Mouse (Mus musculus) midbrain, embryonic 11.5 days (tissue): ENCODE data around the gene Foxp1. TPM values are rescaled to one million over a fixed set of nuclear protein-coding genes. Genes with fewer than 3 reads are reported as not detected.
A peak's percentile ranks its signal among the peaks of the same experiment; 100 is the strongest.

Source experiments
- ATAC-seq: fragments of 200-750 bp; cut with Nextera tagmentation; 2 replicates; pipeline ENCODE4 v1.8.0; 2017; ENCODE audit warnings: moderate TSS enrichment, moderate library complexity; ENCODE audit not compliant: low FRiP score
- DNase-seq: peaks from one replicate; pipeline ENCODE4 v3.0.0; 2015; ENCODE audit warnings: low spot score; ENCODE audit errors: missing footprints
- H3K27ac ChIP-seq: fragments of 300-500 bp; sonication (generic); 2 replicates; pipeline ENCODE4 v1.5.1; 2014; ENCODE audit warnings: low read depth, low read length
- H3K27me3 ChIP-seq: fragments of 300-500 bp; sonication (generic); 2 replicates; pipeline ENCODE4 v1.6.1; 2014; ENCODE audit warnings: mild to moderate bottlenecking, low read length, moderate library complexity, mixed read lengths; ENCODE audit not compliant: control insufficient read depth, insufficient read depth
- H3K36me3 ChIP-seq: fragments of 300-500 bp; sonication (generic); 2 replicates; pipeline ENCODE4 v1.6.1; 2014; ENCODE audit warnings: mild to moderate bottlenecking, low read length, moderate library complexity, mixed read lengths; ENCODE audit not compliant: control insufficient read depth, insufficient read depth
- H3K4me1 ChIP-seq: fragments of 300-500 bp; sonication (generic); 2 replicates; pipeline ENCODE4 v1.6.1; 2014; ENCODE audit warnings: low read length; ENCODE audit not compliant: control insufficient read depth, insufficient read depth
- H3K4me2 ChIP-seq: fragments of 300-500 bp; sonication (generic); 2 replicates; pipeline ENCODE4 v1.6.1; 2014; ENCODE audit warnings: mild to moderate bottlenecking, moderate library complexity
- H3K4me3 ChIP-seq: fragments of 300-500 bp; sonication (generic); 2 replicates; pipeline ENCODE4 v1.5.1; 2014; ENCODE audit warnings: low read depth, low read length
- H3K9ac ChIP-seq: fragments of 300-500 bp; sonication (generic); 2 replicates; pipeline ENCODE4 v1.6.1; 2014; ENCODE audit warnings: low read length
- H3K9me3 ChIP-seq: fragments of 300-500 bp; sonication (generic); 2 replicates; pipeline ENCODE4 v1.6.1; 2016; ENCODE audit warnings: low read length; ENCODE audit not compliant: control insufficient read depth
- WGBS: fragments of 180-500 bp; shearing (Covaris S2); extraction: QIAGEN DNeasy Blood & Tissue Kit; methylation state at CpG from one replicate; pipeline ENCODE4 v1.1.7; 2014; 5-methylcytosine and 5-hydroxymethylcytosine counted together
- polyA plus RNA-seq: library from polyadenylated mRNA; unstranded; fragments of >200 nt; fragmentation: Nextera tagmentation; extraction: Ambion mirVana; gene quantifications from 2 replicates; pipeline ENCODE4 v1.2.1, GENCODE M21; 2014

Gene Foxp1
- polyA plus RNA-seq, 1 experiment from 2014 or later, result 86.2 TPM

GRCm38 (mm10) chr6:99056379-99056778, 466.1 kb downstream of the Foxp1 start:
- ATAC-seq (no peak), DNase-seq (peak; percentile 79)
- H3K4me2 ChIP-seq, result no peak overlapping the region
- no peak overlapping the region for H3K4me3 ChIP-seq
- no peak overlapping the region for H3K9ac ChIP-seq
- WGBS, result 76% methylated on average over 2 of the region's 2 CpGs
- H3K27me3 ChIP-seq, result no peaks in the 10 kb centered on the region
- H3K27ac ChIP-seq, result no peak overlapping the region
- no peaks in the 10 kb centered on the region for H3K36me3 ChIP-seq
- no peaks in the 10 kb centered on the region for H3K9me3 ChIP-seq
- no peaks in the 10 kb centered on the region for H3K4me1 ChIP-seq

- Histone ChIP-seq H3K27me3 (no peaks in the 10 kb centered on the region), H3K9ac (no peak overlapping the region), H3K27ac (no peak overlapping the region), H3K36me3 (no peaks in the 10 kb centered on the region), H3K4me2 (no peak overlapping the region), H3K4me1 (no peaks in the 10 kb centered on the region), H3K4me3 (no peak overlapping the region), H3K9me3 (no peaks in the 10 kb centered on the region)
- WGBS, result 94% methylated on average over 2 of the region's 2 CpGs
- ATAC-seq (no peak), DNase-seq (no peak)
These were observed 468.5 kb downstream of the Foxp1 start for GRCm38 (mm10) chr6:99053998-99054397.

GRCm38 (mm10) chr6:99053111-99053510, 469.4 kb downstream of the Foxp1 start:
- Histone ChIP-seq H3K9ac (no peak overlapping the region), H3K4me2 (no peak overlapping the region), H3K9me3 (no peaks in the 10 kb centered on the region), H3K27ac (no peak overlapping the region), H3K4me1 (no peaks in the 10 kb centered on the region), H3K27me3 (no peaks in the 10 kb centered on the region), H3K36me3 (no peaks in the 10 kb centered on the region), H3K4me3 (no peak overlapping the region)
- ATAC-seq (no peak), DNase-seq (no peak)
- 88% methylated on average over 7 of the region's 7 CpGs for WGBS

GRCm38 (mm10) chr6:99051724-99052123, 470.8 kb downstream of the Foxp1 start:
- H3K4me2 ChIP-seq, result no peak overlapping the region
- no peak overlapping the region for H3K27ac ChIP-seq
- H3K9ac ChIP-seq, result no peak overlapping the region
- no peak for DNase-seq
- no peaks in the 10 kb centered on the region for H3K27me3 ChIP-seq
- no peaks in the 10 kb centered on the region for H3K4me1 ChIP-seq
- H3K9me3 ChIP-seq, result no peaks in the 10 kb centered on the region
- no peak for ATAC-seq
- no peak overlapping the region for H3K4me3 ChIP-seq
- H3K36me3 ChIP-seq, result no peaks in the 10 kb centered on the region

GRCm38 (mm10) chr6:99050288-99051006, 472.1 kb downstream of the Foxp1 start:
- 85% methylated on average over 3 of the region's 3 CpGs for WGBS
- H3K9me3 ChIP-seq, result no peaks in the 10 kb centered on the region

GRCm38 (mm10) chr6:99047322-99047721, 475.2 kb downstream of the Foxp1 start:
- Histone ChIP-seq H3K27ac (no peak overlapping the region), H3K4me3 (no peak overlapping the region), H3K4me1 (peaks cover 2% of the 10 kb centered on the region; the same call in 1 of the 2 replicates), H3K9me3 (no peaks in the 10 kb centered on the region), H3K36me3 (no peaks in the 10 kb centered on the region), H3K27me3 (no peaks in the 10 kb centered on the region), H3K4me2 (no peak overlapping the region), H3K9ac (no peak overlapping the region)
- no peak for ATAC-seq
- DNase-seq, result no peak
- 86% methylated on average over 5 of the region's 5 CpGs for WGBS

More at GRCm38 (mm10) chr6:99050288-99051006, 472.1 kb downstream of the Foxp1 start:
- no peak overlapping the region for H3K27ac ChIP-seq
- H3K4me1 ChIP-seq, result no peaks in the 10 kb centered on the region
- H3K27me3 ChIP-seq, result no peaks in the 10 kb centered on the region
- no peak overlapping the region for H3K4me3 ChIP-seq
- no peak overlapping the region for H3K9ac ChIP-seq
- no peak for DNase-seq
- no peak for ATAC-seq
- no peaks in the 10 kb centered on the region for H3K36me3 ChIP-seq
- H3K4me2 ChIP-seq, result no peak overlapping the region

- no peak overlapping the region for H3K27ac ChIP-seq
- no peaks in the 10 kb centered on the region for H3K9me3 ChIP-seq
- H3K4me2 ChIP-seq, result no peak overlapping the region
- no peaks in the 10 kb centered on the region for H3K27me3 ChIP-seq
- H3K9ac ChIP-seq, result no peak overlapping the region
- H3K4me1 ChIP-seq, result peaks cover 2% of the 10 kb centered on the region; the same call in 1 of the 2 replicates
- no peak for DNase-seq
- H3K36me3 ChIP-seq, result no peaks in the 10 kb centered on the region
- no peak overlapping the region for H3K4me3 ChIP-seq
- no peak for ATAC-seq
- WGBS, result 87% methylated on average over 5 of the region's 5 CpGs
These were observed 476.4 kb downstream of the Foxp1 start for GRCm38 (mm10) chr6:99045845-99046788.

- H3K27me3 ChIP-seq, result no peaks in the 10 kb centered on the region
- ATAC-seq (no peak), DNase-seq (no peak)
- H3K9ac ChIP-seq, result no peak overlapping the region
- H3K36me3 ChIP-seq, result no peaks in the 10 kb centered on the region
- H3K4me2 ChIP-seq, result no peak overlapping the region
- H3K4me1 ChIP-seq, result peaks cover 2% of the 10 kb centered on the region; the same call in 1 of the 2 replicates
- H3K9me3 ChIP-seq, result no peaks in the 10 kb centered on the region
- no peak overlapping the region for H3K4me3 ChIP-seq
- H3K27ac ChIP-seq, result no peak overlapping the region
- 94% methylated on average over 12 of the region's 12 CpGs for WGBS
These were observed 478.4 kb downstream of the Foxp1 start for GRCm38 (mm10) chr6:99043932-99044664.
